Mouse (Mus musculus): ENCODE results near the gene Dync2li1. TPM values are rescaled to one million over a fixed set of nuclear protein-coding genes. Genes with fewer than 3 reads are reported as not detected.

Dync2li1 gene
- polyA plus RNA-seq, 1 experiment from 2014 or later = 33.3 TPM

DNA sequence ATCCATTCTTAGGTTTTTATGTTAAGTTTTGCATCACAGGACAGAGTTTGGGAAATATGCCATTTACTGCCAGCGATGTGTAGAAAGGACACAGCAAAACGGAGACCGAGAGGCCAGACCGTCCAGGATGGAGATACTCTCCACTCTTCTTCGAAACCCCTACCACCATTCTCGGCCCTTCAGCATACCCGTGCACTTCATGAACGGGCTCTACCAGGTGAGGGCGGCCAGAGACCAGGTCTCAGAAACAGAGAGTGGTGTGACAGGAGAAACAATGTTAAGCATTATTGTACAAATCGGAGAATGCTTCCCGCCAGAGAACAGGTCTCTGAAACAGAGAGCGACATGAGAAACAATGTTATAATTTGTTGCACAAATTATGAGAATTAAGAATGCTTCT is 28.4 kb upstream of the Dync2li1 start:
- no peak overlapping the region for H3K4me2 ChIP-seq (replicated peaks)
- H3K9me3 ChIP-seq = no peaks in the 10 kb centered on the region
- H3K9ac ChIP-seq (replicated peaks) = no peak overlapping the region
- H3K4me3 ChIP-seq = no peak overlapping the region
- ATAC-seq (ENCODE audit: low FRiP score, low read depth) = no peak
- 93% methylated on average over 12 of the region's 12 CpGs for WGBS
- H3K27ac ChIP-seq (replicated peaks) = no peak overlapping the region
- H3K27me3 ChIP-seq = no peaks in the 10 kb centered on the region
- H3K4me1 ChIP-seq = peaks cover 12% of the 10 kb centered on the region
- H3K36me3 ChIP-seq = no peaks in the 10 kb centered on the region; the same call in 1 of the 2 replicates

DNA sequence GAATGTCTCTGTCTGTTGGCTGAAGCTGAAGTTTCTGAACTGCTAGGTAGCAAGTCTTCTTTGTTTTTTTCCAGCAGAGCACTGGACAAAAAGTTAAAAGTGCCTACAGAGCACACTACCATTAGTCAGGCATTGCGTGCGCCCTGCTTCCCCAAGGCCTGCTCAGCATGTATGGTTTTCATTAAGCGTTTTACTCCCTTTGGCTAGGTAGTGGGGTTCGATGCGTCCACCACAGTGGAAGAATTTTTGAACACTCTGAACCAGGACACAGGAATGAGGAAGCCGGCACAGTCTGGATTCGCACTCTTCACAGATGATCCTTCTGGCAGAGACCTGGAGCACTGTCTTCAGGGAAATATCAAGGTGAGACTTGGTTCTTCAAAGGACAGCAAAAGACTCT is 27.4 kb upstream of the Dync2li1 start:
- Histone ChIP-seq H3K27me3 (no peaks in the 10 kb centered on the region), H3K27ac (replicated peaks) (no peak overlapping the region), H3K9ac (replicated peaks) (no peak overlapping the region), H3K36me3 (no peaks in the 10 kb centered on the region), H3K4me1 (peaks cover 12% of the 10 kb centered on the region), H3K4me2 (replicated peaks) (no peak overlapping the region), H3K4me3 (no peak overlapping the region), H3K9me3 (no peaks in the 10 kb centered on the region)
- whole genome bisulfite sequencing = 87% methylated on average over 7 of the region's 7 CpGs
- no peak for ATAC-seq (ENCODE audit: low FRiP score, low read depth)

DNA sequence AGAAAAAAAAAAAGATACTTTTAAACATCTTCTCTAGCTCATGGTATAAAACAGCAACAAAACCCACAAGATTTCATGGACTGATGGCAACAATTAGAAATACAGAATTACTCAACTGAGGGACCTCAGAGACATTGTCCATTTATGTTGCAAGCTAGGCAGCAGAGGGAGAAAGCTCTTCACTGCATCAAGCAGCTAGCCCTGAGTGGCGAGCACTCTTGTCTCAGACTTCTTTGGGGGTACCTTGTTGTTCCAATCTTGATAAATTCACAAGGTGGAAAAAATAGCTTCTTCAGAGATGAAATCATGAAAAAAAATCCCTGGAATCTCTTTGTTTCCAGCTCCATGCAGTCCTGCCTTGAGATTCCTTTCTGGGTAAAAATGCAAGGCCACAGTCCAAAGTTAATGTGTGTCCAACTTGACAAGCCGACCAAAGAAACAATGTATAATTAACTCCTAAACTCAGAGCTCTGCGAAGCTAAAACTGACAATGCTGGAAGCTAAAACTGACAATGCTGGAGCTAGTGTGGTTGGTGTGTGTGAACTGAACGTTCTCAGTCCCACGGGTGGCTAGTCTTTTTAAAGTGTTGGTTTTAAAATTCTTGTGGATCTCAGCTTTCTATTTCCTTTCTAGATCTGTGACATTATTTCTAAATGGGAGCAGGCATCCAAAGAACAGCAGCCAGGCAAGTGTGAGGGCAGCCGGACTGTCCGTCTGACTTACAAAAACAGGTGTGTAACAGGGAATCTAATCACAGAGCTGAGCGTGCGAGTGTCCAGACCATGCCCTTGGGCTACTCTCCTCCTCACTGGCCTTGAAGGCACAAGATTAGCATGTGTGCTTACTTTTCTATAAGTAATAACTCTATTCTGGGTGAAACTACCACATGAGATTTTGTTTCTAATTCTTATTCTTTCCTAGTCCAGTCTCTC is 26.0 kb upstream of the Dync2li1 start:
- Histone ChIP-seq H3K4me1 (peaks cover 12% of the 10 kb centered on the region), H3K4me2 (replicated peaks) (no peak overlapping the region), H3K4me3 (no peak overlapping the region), H3K36me3 (no peaks in the 10 kb centered on the region), H3K27me3 (no peaks in the 10 kb centered on the region), H3K9ac (replicated peaks) (no peak overlapping the region), H3K27ac (replicated peaks) (no peak overlapping the region), H3K9me3 (no peaks in the 10 kb centered on the region)
- no peak for ATAC-seq (ENCODE audit: low FRiP score, low read depth)
- WGBS = 83% methylated on average over 9 of the region's 9 CpGs

DNA sequence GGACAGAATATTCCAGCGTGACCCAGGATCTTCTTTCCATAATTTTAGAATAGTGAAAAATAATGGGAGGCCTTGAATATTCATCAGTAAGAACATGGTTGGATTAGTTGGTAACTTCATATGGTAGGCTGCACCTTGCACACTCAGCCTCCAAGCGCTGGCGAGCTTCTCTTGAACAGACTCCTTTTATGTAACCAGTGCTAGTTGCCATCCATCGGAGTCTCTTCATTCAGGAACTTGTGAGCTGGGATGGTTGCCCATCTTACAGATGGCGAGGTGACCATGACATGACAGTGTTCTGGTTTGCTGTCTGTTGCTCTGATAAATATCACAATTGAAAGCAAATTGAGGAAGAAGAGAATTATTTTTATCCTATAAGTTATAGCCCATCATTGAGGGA is 24.5 kb upstream of the Dync2li1 start:
- Histone ChIP-seq H3K4me3 (no peak overlapping the region), H3K27me3 (no peaks in the 10 kb centered on the region), H3K4me2 (replicated peaks) (no peak overlapping the region), H3K9ac (replicated peaks) (no peak overlapping the region), H3K27ac (replicated peaks) (no peak overlapping the region), H3K4me1 (peaks cover under 1% of the 10 kb centered on the region; the same call in 1 of the 2 replicates), H3K36me3 (no peaks in the 10 kb centered on the region), H3K9me3 (no peaks in the 10 kb centered on the region)
- WGBS = 91% methylated on average over 5 of the region's 5 CpGs
- ATAC-seq (ENCODE audit: low FRiP score, low read depth) = no peak

DNA sequence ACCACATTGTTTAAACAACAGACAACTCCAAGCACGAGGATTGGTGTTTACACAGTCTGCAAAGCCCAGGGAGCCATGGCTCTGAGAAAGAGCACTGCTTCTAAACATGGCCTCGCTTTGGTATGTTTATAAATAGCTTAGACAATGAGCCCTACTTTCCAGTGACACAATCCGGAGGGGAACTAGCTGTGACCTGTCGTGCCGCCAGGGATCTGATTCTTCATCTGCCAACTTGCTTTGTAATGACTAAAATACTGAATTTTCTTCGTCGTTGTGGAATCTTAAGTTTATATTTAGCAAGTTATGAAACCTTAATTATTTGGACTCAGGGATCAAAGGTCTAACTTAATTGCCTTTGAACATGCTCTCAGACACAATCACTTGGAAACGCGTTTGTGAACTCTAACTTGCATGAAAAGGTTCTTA is 23.1 kb upstream of the Dync2li1 start:
- H3K36me3 ChIP-seq = no peaks in the 10 kb centered on the region

DNA sequence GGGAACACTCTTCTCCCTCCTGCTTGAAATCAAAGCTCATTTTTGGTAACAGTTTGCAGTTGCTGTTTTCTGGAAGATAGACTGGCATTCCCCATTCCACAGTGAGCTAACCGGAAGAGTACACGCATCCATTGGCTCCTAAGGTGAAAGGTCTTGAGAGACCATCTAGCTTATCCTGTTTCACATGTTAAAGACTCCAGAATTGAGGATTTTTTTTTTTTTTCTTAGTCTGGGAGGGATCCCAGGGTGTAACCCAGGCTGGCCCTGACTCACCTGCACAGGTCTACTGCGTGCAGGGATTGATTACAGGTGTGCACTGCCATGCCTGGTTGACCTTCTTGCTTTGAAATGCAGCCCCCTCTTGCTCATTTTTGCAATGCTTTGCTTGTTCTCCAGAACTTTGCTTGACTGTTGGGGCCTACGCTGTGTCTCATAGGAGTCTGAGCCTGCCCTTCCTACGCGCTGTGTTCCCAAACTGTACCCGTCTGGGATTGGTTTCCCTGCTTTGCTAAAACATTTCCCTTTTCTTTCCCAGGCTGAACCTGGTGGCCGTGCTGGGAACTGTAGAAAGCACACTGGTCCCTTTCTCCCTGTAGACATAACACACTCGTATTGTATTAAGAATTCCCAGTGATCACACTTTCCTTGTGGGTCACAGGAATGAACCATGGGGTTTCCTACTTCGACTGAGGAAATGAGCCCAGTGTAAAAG is 22.4 kb upstream of the Dync2li1 start:
- ATAC-seq (ENCODE audit: low FRiP score, low read depth) = no peak

More for the DNA sequence above, 23.1 kb upstream of the Dync2li1 start:
- WGBS = 71% methylated on average over 9 of the region's 9 CpGs
- H3K27ac ChIP-seq (replicated peaks) = no peak overlapping the region
- no peak overlapping the region for H3K4me2 ChIP-seq (replicated peaks)
- H3K4me3 ChIP-seq = no peak overlapping the region
- H3K9ac ChIP-seq (replicated peaks) = no peak overlapping the region
- H3K27me3 ChIP-seq = no peaks in the 10 kb centered on the region
- no peaks in the 10 kb centered on the region for H3K4me1 ChIP-seq
- H3K9me3 ChIP-seq = no peaks in the 10 kb centered on the region
- no peak for ATAC-seq (ENCODE audit: low FRiP score, low read depth)

DNA sequence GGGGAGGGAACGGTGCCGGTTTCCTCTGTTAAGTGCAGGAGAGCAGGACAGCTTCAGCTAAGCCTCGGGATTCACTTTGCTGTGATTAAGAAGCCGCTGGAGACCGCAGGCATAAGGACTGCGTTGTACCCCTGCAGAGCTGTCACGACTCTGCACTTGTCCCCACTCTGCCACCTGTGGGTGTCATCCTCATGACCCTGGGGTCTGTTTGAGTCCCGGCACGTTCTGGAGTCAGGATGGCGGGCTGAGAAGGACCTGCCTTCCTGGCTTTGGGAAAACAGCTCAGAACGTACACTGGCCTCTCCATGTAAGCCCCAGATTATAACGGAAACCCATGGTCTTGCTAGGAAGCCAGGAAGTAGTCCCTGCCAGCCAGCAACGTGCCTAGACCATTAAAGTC is 19.3 kb upstream of the Dync2li1 start:
- Histone ChIP-seq H3K27me3 (no peaks in the 10 kb centered on the region), H3K4me3 (no peak overlapping the region), H3K9me3 (no peaks in the 10 kb centered on the region), H3K36me3 (no peaks in the 10 kb centered on the region), H3K4me2 (replicated peaks) (no peak overlapping the region), H3K27ac (replicated peaks) (no peak overlapping the region), H3K4me1 (no peaks in the 10 kb centered on the region), H3K9ac (replicated peaks) (no peak overlapping the region)
- ATAC-seq (ENCODE audit: low FRiP score, low read depth) = no peak
- 55% methylated on average over 13 of the region's 13 CpGs for WGBS

More for the DNA sequence above, 22.4 kb upstream of the Dync2li1 start:
- H3K36me3 ChIP-seq = no peaks in the 10 kb centered on the region
- H3K4me2 ChIP-seq (replicated peaks) = no peak overlapping the region
- no peaks in the 10 kb centered on the region for H3K9me3 ChIP-seq
- no peak overlapping the region for H3K27ac ChIP-seq (replicated peaks)
- H3K4me3 ChIP-seq = no peak overlapping the region
- H3K4me1 ChIP-seq = no peaks in the 10 kb centered on the region
- no peaks in the 10 kb centered on the region for H3K27me3 ChIP-seq
- 92% methylated on average over 10 of the region's 10 CpGs for WGBS
- no peak overlapping the region for H3K9ac ChIP-seq (replicated peaks)

DNA sequence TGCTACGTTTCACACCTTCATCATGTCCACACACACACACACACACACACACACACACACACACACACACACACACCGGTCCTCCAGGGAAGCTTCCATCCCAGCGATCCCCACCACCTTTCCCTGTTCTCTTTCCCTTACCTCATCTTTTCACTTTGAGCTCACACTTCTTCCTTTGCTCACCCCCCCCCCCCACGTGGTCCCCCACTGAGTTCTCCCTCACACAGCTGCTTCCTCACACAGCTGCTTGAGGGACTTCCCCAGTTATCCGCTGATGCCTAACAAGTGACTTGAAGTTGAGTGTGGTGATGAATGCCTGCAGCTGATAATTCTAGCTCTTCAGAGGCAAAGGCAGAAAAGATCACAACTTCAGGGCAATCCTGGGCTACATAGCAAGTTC is 18.7 kb upstream of the Dync2li1 start:
- no peak for ATAC-seq (ENCODE audit: low FRiP score, low read depth)

DNA sequence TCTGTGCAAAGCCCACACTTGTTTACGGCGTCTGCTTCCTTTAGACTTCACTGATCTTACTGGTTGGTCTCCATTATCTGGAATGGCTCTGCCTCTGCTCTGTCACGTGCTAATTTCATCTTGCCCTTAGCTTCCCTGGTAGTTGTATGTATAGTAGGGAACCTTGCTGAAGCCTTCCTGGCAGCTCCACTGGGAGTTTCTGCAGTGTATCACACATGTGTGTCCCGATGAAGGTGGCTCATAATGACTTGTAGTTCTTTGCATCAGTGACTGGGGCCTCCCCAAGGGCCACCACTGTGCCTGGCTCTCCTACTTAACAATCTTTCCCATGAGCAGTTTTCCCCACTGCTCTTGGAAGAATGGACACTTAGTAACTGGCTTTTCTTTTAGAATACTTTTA is 17.7 kb upstream of the Dync2li1 start:
- ATAC-seq (ENCODE audit: low FRiP score, low read depth) = no peak
- no peak overlapping the region for H3K9ac ChIP-seq (replicated peaks)
- H3K9me3 ChIP-seq = peaks cover 4% of the 10 kb centered on the region; the same call in 1 of the 2 replicates
- no peak overlapping the region for H3K27ac ChIP-seq (replicated peaks)
- H3K4me1 ChIP-seq = no peaks in the 10 kb centered on the region
- H3K27me3 ChIP-seq = no peaks in the 10 kb centered on the region
- peaks cover 8% of the 10 kb centered on the region for H3K36me3 ChIP-seq
- 88% methylated on average over 4 of the region's 4 CpGs for WGBS
- no peak overlapping the region for H3K4me2 ChIP-seq (replicated peaks)
- no peak overlapping the region for H3K4me3 ChIP-seq

More for the DNA sequence above, 18.7 kb upstream of the Dync2li1 start:
- H3K9me3 ChIP-seq = no peaks in the 10 kb centered on the region
- no peaks in the 10 kb centered on the region for H3K36me3 ChIP-seq
- no peak overlapping the region for H3K9ac ChIP-seq (replicated peaks)
- H3K27ac ChIP-seq (replicated peaks) = no peak overlapping the region
- H3K27me3 ChIP-seq = no peaks in the 10 kb centered on the region
- no peak overlapping the region for H3K4me3 ChIP-seq
- no peaks in the 10 kb centered on the region for H3K4me1 ChIP-seq
- no peak overlapping the region for H3K4me2 ChIP-seq (replicated peaks)
- 65% methylated on average over 5 of the region's 5 CpGs for WGBS

DNA sequence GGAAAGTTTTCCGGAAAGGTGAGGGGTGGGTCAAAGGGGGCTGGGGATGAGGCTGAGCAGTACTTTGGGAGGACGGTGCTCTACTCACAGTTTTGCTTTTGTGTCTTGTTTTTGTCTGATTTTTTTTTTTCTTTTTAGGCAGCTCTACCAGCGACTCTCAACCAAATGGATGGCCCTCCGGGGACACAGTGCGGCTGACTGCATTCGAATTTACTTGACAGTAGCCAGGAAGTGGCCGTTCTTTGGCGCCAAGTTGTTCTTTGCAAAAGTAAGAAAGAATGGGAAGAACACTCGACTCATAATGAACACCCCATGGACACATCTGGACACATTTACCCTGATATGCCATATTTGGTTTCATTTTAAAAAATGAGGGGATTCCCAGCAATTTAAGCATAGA is 14.8 kb upstream of the Dync2li1 start:
- WGBS = 89% methylated on average over 9 of the region's 9 CpGs
- H3K9me3 ChIP-seq = peaks cover 6% of the 10 kb centered on the region; the same call in 1 of the 2 replicates
- no peak overlapping the region for H3K4me3 ChIP-seq
- peaks cover 16% of the 10 kb centered on the region for H3K36me3 ChIP-seq
- H3K27ac ChIP-seq (replicated peaks) = no peak overlapping the region
- H3K4me2 ChIP-seq (replicated peaks) = no peak overlapping the region
- ATAC-seq (ENCODE audit: low FRiP score, low read depth) = no peak
- H3K9ac ChIP-seq (replicated peaks) = no peak overlapping the region
- H3K4me1 ChIP-seq = no peaks in the 10 kb centered on the region
- no peaks in the 10 kb centered on the region for H3K27me3 ChIP-seq

DNA sequence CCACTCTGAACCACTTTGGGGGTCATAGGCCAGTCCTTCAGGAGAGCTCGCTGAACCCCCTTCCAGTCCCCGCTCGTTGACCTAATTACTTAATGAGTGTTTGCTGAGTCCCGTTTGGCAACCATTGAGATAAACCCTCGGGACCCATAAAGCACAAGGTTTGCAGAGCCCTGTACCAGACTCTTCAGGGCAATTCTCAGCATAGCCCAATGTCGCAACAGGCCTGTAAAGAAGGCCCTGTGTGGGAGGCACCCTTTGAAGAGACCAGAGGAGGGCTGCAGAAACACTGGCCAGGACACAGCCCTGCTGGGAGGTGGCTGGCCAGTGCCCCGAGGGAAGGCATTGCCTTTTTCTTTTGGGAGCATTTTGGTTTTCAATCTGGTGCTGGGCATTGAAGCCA is 14.3 kb upstream of the Dync2li1 start:
- Histone ChIP-seq H3K4me1 (no peaks in the 10 kb centered on the region), H3K4me3 (no peak overlapping the region), H3K27ac (replicated peaks) (no peak overlapping the region), H3K9me3 (peaks cover 6% of the 10 kb centered on the region; the same call in 1 of the 2 replicates), H3K27me3 (no peaks in the 10 kb centered on the region), H3K4me2 (replicated peaks) (no peak overlapping the region), H3K9ac (replicated peaks) (no peak overlapping the region), H3K36me3 (peaks cover 16% of the 10 kb centered on the region)
- ATAC-seq (ENCODE audit: low FRiP score, low read depth) = no peak
- 84% methylated on average over 7 of the region's 7 CpGs for WGBS

DNA sequence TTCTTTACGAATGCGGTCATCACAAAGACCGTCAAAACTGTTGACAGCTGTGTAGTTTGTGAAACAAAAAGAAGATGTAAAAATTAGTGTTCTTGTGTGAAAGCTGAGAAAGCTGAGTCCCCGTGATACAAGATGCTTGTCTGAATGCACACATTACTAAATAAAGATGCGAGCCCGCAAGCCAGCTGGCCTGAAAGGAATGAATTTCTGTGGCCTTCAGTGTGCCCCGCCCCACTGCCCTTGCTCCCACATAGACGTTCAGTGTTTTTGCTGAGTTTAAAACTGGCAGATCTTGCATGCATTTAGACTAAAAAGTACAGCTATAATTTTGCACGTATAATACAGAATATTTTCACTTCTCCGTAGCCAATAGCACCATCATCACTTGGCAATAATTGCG is 10.5 kb upstream of the Dync2li1 start:
- Histone ChIP-seq H3K27me3 (no peaks in the 10 kb centered on the region), H3K36me3 (peaks cover 16% of the 10 kb centered on the region), H3K27ac (replicated peaks) (no peak overlapping the region), H3K9ac (replicated peaks) (no peak overlapping the region), H3K4me3 (no peak overlapping the region), H3K4me2 (replicated peaks) (no peak overlapping the region), H3K4me1 (no peaks in the 10 kb centered on the region), H3K9me3 (peaks cover 6% of the 10 kb centered on the region; the same call in 1 of the 2 replicates)
- WGBS = 87% methylated on average over 11 of the region's 11 CpGs
- ATAC-seq (ENCODE audit: low FRiP score, low read depth) = no peak
